Mouse (Mus musculus): ENCODE results near the gene Hoxb1. TPM values are rescaled to one million over a fixed set of nuclear protein-coding genes. Genes with fewer than 3 reads are reported as not detected.

Gene Hoxb1
- total RNA-seq, 2 experiments from 2014 or later: not detected

- ATAC-seq (replicated peaks; ENCODE audit: poor library complexity): no peak
Measured at GRCm38 (mm10) chr11:96348988-96349387, 16.6 kb upstream of the Hoxb1 start.

GRCm38 (mm10) chr11:96349491-96350340, 15.8 kb upstream of the Hoxb1 start:
- ATAC-seq (replicated peaks; ENCODE audit: poor library complexity): no peak

- no peak for ATAC-seq (replicated peaks; ENCODE audit: poor library complexity)
Measured at GRCm38 (mm10) chr11:96350341-96350624, 15.3 kb upstream of the Hoxb1 start, which contains the start of gene Hoxb2. Hoxb2 (plus strand) TSS chr11:96350525.

GRCm38 (mm10) chr11:96350791-96351190, 14.8 kb upstream of the Hoxb1 start:
- no peak for ATAC-seq (replicated peaks; ENCODE audit: poor library complexity)

GRCm38 (mm10) chr11:96351312-96351711, 14.2 kb upstream of the Hoxb1 start:
- ATAC-seq (replicated peaks; ENCODE audit: poor library complexity): no peak

- ATAC-seq (replicated peaks; ENCODE audit: poor library complexity): no peak
Measured at GRCm38 (mm10) chr11:96351831-96352230, 13.7 kb upstream of the Hoxb1 start.

- ATAC-seq (replicated peaks; ENCODE audit: poor library complexity): no peak
Measured at GRCm38 (mm10) chr11:96352691-96353521, 12.6 kb upstream of the Hoxb1 start.

- no peak for ATAC-seq (replicated peaks; ENCODE audit: poor library complexity)
Measured at GRCm38 (mm10) chr11:96353522-96353841, 12.1 kb upstream of the Hoxb1 start.

GRCm38 (mm10) chr11:96353939-96354338, 11.6 kb upstream of the Hoxb1 start:
- ATAC-seq (replicated peaks; ENCODE audit: poor library complexity): no peak

- ATAC-seq (replicated peaks; ENCODE audit: poor library complexity): no peak
Measured at GRCm38 (mm10) chr11:96354376-96354775, 11.2 kb upstream of the Hoxb1 start.

- no peak for ATAC-seq (replicated peaks; ENCODE audit: poor library complexity)
Measured at GRCm38 (mm10) chr11:96354801-96355311, 10.7 kb upstream of the Hoxb1 start.

- no peak for ATAC-seq (replicated peaks; ENCODE audit: poor library complexity)
Measured at GRCm38 (mm10) chr11:96363807-96364206, 1.7 kb upstream of the Hoxb1 start.

GRCm38 (mm10) chr11:96366092-96367041, 815 bp downstream of the Hoxb1 start:
- ATAC-seq (replicated peaks; ENCODE audit: poor library complexity): peak; percentile 48

GRCm38 (mm10) chr11:96367141-96367540, 1.6 kb downstream of the Hoxb1 start:
- ATAC-seq (replicated peaks; ENCODE audit: poor library complexity): no peak

GRCm38 (mm10) chr11:96368686-96369085, 3.1 kb downstream of the Hoxb1 start:
- ATAC-seq (replicated peaks; ENCODE audit: poor library complexity): no peak

- ATAC-seq (replicated peaks; ENCODE audit: poor library complexity): no peak
Measured at GRCm38 (mm10) chr11:96369140-96369539, 3.6 kb downstream of the Hoxb1 start.

GRCm38 (mm10) chr11:96371726-96372125, 6.2 kb downstream of the Hoxb1 start:
- no peak for ATAC-seq (replicated peaks; ENCODE audit: poor library complexity)

- no peak for ATAC-seq (replicated peaks; ENCODE audit: poor library complexity)
Measured at GRCm38 (mm10) chr11:96372519-96372918, 7.0 kb downstream of the Hoxb1 start.

GRCm38 (mm10) chr11:96374810-96375209, 9.3 kb downstream of the Hoxb1 start:
- no peak for ATAC-seq (replicated peaks; ENCODE audit: poor library complexity)

- ATAC-seq (replicated peaks; ENCODE audit: poor library complexity): no peak
Measured at GRCm38 (mm10) chr11:96383381-96383780, 17.8 kb downstream of the Hoxb1 start.

- no peak for ATAC-seq (replicated peaks; ENCODE audit: poor library complexity)
Measured at GRCm38 (mm10) chr11:96387635-96388034, 22.1 kb downstream of the Hoxb1 start.
